Mouse (Mus musculus): Measurements from ENCODE around the gene Pidd1. TPM values are rescaled to one million over a fixed set of nuclear protein-coding genes. Genes with fewer than 3 reads are reported as not detected.

Pidd1 gene
- total RNA-seq, 1 experiment from 2014 or later = 14.3 TPM

- no peak for ATAC-seq (replicated peaks; ENCODE audit: low read depth, poor library complexity, severe bottlenecking)
Observed at GRCm38 (mm10) chr7:141474160-141474559, 30.3 kb upstream of the Pidd1 start.

- ATAC-seq (replicated peaks; ENCODE audit: low read depth, poor library complexity, severe bottlenecking) = no peak
Observed at GRCm38 (mm10) chr7:141472763-141473162, 28.9 kb upstream of the Pidd1 start.

GRCm38 (mm10) chr7:141472226-141472625 lies 28.4 kb upstream of the Pidd1 start:
- ATAC-seq (replicated peaks; ENCODE audit: low read depth, poor library complexity, severe bottlenecking) = no peak

- no peak for ATAC-seq (replicated peaks; ENCODE audit: low read depth, poor library complexity, severe bottlenecking)
Observed at GRCm38 (mm10) chr7:141471236-141471635, 27.4 kb upstream of the Pidd1 start.

DNA sequence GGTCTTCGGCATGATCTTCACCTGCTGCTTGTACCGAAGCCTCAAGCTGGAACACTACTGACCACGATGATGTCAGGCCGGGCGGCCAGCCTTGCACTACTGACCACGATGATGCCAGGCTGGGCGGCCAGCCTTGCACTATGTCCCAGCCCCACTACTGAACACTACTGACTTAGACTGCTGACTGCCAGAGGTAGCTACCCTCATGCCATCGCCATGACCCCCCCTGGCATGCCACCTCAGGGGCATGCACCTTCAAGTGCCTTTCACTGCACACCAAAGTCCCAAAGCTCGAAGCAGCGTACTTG lies 26.8 kb upstream of the Pidd1 start:
- ATAC-seq (replicated peaks; ENCODE audit: low read depth, poor library complexity, severe bottlenecking) = no peak

DNA sequence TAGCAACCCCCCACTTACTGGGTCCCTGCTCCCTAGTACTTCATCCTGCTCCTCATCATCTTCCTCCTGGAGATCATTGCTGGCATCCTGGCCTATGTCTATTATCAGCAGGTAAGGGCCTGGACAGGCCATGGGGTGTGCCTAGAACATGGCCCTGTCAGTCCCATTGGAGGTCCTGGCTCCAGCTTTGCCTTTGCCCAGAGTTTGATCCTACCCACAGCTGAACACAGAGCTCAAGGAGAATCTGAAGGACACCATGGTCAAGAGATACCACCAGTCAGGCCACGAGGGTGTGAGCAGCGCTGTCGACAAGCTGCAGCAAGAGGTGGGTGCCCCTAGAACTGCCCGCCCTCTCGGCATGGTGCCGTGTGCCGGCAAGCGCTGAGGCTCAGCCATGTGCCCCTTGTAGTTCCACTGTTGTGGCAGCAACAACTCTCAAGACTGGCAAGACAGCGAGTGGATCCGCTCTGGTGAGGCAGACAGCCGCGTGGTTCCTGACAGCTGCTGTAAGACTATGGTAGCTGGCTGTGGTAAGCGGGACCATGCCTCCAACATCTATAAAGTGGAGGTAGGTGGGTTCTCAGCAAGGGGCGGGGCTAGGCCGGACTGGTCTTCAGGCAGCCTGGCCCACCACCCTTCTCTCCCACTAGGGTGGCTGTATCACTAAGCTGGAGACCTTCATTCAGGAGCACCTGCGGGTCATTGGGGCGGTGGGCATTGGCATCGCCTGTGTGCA lies 26.2 kb upstream of the Pidd1 start:
- no peak for ATAC-seq (replicated peaks; ENCODE audit: low read depth, poor library complexity, severe bottlenecking)

DNA sequence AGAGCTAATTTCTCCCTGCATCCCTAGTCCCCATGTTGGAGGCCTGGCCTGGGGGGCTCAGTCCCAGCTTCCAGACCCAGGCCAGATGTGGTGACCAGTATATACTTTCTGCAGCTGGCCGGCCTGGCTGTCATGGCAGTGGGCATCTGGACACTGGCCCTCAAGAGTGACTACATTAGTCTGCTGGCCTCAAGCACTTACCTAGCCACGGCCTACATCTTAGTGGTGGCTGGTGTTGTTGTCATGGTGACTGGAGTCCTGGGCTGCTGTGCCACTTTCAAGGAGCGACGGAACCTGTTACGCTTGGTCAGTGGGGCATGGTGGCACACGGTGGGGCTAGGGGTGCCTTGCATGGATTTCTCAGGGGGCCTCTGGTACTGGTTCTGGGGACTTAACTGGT lies 25.5 kb upstream of the Pidd1 start:
- no peak for ATAC-seq (replicated peaks; ENCODE audit: low read depth, poor library complexity, severe bottlenecking)

- ATAC-seq (replicated peaks; ENCODE audit: low read depth, poor library complexity, severe bottlenecking) = peak; percentile 66
Observed at GRCm38 (mm10) chr7:141468522-141469211, 24.8 kb upstream of the Pidd1 start.

DNA sequence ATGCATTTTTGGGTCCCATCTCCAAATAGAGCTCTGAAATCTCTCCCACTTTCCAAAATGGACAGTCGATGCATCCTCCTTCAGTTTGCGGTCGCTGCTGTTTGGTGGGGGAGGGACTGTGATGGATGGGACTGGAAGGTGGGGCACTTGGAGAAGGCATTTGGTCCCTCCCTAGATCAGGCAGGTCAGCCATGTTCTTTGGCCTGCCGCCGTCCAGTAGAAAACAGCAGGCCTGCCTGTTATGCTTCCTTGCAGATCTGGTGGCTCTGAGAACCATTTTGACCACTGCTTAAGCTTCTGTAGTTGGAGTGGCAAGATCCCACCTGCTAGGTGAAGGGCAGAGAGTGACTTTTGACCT lies 24.3 kb upstream of the Pidd1 start:
- ATAC-seq (replicated peaks; ENCODE audit: low read depth, poor library complexity, severe bottlenecking) = no peak

- ATAC-seq (replicated peaks; ENCODE audit: low read depth, poor library complexity, severe bottlenecking) = peak; percentile 43
Observed at GRCm38 (mm10) chr7:141467230-141468030, 23.6 kb upstream of the Pidd1 start, which contains the start of gene Cd151. TSS of gene Cd151 (plus strand) at chr7:141467392.

GRCm38 (mm10) chr7:141466607-141467148 lies 22.9 kb upstream of the Pidd1 start:
- no peak for ATAC-seq (replicated peaks; ENCODE audit: low read depth, poor library complexity, severe bottlenecking)

- ATAC-seq (replicated peaks; ENCODE audit: low read depth, poor library complexity, severe bottlenecking) = no peak
Observed at GRCm38 (mm10) chr7:141466045-141466394, 22.2 kb upstream of the Pidd1 start.

DNA sequence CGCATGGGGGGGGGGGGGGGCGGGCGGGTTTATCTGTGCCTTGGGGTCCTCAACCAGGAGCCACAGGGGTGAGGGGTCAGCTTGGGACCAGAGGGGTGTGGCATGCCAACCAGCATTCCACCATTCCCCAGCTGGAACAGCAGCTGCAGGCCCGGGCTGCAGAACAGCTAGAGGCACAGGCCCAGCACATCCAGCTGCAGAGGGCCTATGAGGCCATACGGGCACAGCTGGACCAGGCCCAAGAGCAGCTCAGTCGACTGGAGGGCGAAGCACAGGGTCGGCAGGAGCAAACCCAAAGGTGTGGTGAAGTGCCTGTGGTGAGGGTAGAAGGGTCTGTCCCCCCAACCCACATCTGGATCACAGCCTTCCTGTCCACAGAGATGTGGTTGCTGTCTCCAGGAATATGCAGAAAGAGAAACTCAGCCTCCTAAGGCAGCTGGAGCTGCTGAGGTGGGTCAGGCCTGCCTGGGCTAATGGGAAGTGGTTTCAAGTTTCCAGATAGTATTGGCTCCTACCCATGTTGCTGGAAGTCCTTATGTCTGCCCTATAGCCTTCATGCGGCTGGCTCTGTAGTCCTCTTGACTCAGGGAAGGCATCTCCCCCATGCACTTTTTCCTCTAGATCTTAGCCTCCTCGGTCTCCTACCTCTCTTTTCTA lies 21.7 kb upstream of the Pidd1 start:
- no peak for ATAC-seq (replicated peaks; ENCODE audit: low read depth, poor library complexity, severe bottlenecking)

DNA sequence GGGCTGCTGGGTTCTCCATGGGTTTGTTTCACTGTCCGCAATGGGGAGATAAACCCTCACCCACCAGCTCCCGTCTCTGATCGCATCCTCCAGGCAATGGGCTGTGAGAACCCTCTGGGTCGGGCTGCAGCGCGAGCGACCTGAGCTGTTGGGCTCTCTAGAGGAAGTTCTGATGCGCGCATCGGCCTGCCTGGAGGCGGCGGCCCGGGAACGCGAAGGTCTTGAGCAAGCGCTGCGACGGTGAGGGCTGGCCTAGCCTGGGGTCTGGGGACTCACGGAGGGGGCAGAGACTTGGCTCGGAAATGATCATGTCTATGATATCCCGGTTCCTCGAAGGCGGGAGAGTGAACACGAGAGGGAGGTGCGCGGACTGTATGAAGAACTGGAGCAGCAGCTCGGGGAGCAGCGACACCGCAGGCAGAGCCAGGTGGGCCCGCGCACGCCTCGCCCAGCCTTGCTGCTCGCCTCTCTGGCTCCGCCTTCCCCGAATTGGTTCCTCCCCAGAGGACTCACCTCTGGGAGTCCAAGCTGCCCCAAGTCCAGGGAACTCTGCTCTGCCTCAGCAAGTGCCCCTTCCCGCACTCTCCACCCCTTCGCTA lies 20.9 kb upstream of the Pidd1 start:
- no peak for ATAC-seq (replicated peaks; ENCODE audit: low read depth, poor library complexity, severe bottlenecking)

DNA sequence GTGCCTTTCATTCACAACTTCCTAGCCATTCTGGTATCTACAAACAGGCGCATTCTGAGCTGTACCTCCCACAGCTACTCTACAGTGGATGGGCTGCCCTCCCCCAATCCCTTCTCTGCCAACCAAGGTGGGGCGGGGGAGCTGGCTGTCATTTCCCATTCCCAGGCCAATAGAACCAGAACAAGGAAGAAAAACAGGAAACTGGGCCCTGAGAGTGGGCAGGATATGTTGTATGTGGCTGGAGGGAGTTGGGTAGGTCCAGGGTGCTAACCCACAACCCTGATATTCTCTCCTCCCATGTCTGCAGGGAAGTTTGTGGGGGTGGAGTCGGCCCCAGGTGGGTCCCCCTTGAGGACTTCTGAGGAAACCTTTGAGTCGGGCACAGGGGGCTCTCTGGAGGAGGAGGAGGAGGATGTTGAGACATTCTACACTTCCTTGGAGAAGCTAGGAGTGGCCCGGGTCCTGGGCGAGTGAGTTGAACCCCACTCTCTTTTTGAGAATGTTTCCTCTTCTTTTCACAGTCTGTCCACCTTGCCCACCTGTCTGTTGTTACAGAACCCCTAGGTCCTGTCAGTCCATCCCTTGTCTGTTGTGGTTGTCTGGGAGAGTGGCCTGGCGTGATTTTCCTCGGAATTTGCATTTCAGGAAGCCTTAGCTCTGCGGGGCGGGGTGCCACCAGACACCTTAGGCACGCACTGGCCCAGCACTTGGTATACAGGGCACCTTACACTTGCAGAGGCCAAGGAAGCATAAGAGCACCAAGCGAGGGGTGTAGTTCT lies 20.2 kb upstream of the Pidd1 start:
- ATAC-seq (replicated peaks; ENCODE audit: low read depth, poor library complexity, severe bottlenecking) = no peak

DNA sequence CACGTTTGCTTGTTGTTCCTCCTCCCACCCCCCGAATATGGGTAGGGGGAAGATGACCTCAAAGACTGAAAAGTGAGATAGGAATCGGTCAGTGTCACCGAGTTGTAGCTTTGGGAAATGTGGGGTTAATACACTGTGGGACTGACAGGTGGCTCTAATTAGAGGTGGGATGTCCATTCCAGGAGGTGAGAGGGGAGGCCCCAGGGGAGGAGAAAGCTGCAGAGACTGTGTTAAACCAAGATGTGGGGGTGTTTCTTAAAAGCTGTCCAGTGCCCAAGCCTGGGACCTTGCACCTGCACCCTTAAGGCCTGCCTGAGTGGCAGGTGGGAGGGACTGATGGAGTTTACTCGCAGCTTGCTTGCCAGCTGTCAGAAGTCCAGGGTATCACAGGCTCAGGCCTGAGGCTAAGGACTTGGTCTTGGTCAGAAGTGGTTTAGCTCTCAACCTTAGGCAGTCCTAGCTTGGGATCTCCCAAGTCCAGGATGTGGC lies 18.6 kb upstream of the Pidd1 start:
- no peak for ATAC-seq (replicated peaks; ENCODE audit: low read depth, poor library complexity, severe bottlenecking)

GRCm38 (mm10) chr7:141461521-141462332 lies 17.9 kb upstream of the Pidd1 start:
- ATAC-seq (replicated peaks; ENCODE audit: low read depth, poor library complexity, severe bottlenecking) = peak; percentile 12; the same call in 1 of the 2 replicates

- ATAC-seq (replicated peaks; ENCODE audit: low read depth, poor library complexity, severe bottlenecking) = no peak
Observed at GRCm38 (mm10) chr7:141460391-141461113, 16.7 kb upstream of the Pidd1 start, which contains the start of gene Cracr2b. TSS of gene Cracr2b (plus strand) at chr7:141461094.
